Comparison of ENCODE assay signal across 13 mouse cellular contexts in genomic region chr7:92758067-92758466, GRCm38 (mm10).
"Had no signal": no experiment of that assay in that cellular context is flagged by ENCODE, and none has a peak within 500 bp of the region (broad histone marks: within the 10 kb centered on the region; RNA-seq: fewer than 3 reads in every experiment).

No protein-coding gene starts in this region.

- H3K4me2 ChIP-seq: limb, embryonic 13.5 days; midbrain, embryonic 13.5 days; neural tube, embryonic 15.5 days had no signal

- H3K9ac ChIP-seq: limb, embryonic 13.5 days; liver, embryonic 14.5 days; midbrain, embryonic 13.5 days; neural tube, embryonic 15.5 days had no signal

- H3K36me3 ChIP-seq: limb, embryonic 13.5 days; midbrain, embryonic 13.5 days; neural tube, embryonic 15.5 days had no signal

- H3K27me3 ChIP-seq: limb, embryonic 13.5 days; midbrain, embryonic 13.5 days; neural tube, embryonic 15.5 days had no signal

- H3K4me3 ChIP-seq: layer of hippocampus, adult 2 months; limb, embryonic 13.5 days; midbrain, embryonic 13.5 days; neural tube, embryonic 15.5 days had no signal

- H3K9me3 ChIP-seq: limb, embryonic 13.5 days; midbrain, embryonic 13.5 days; neural tube, embryonic 15.5 days had no signal

- DNase-seq: kidney, postnatal 4 days; left cerebral cortex, postnatal 4 days; lung, adult 18-20 months; lung, postnatal 36 days; right cerebral cortex, adult 18-20 months; thymus, postnatal 4 days had no signal

- H3K27ac ChIP-seq: kidney, postnatal 0 days; layer of hippocampus, adult 2 months; limb, embryonic 13.5 days; liver, embryonic 14.5 days; midbrain, embryonic 13.5 days; neural tube, embryonic 15.5 days; stomach, postnatal 0 days had no signal

- ATAC-seq: midbrain, embryonic 13.5 days had no signal

- H3K4me1 ChIP-seq: midbrain, embryonic 13.5 days; neural tube, embryonic 15.5 days had no signal
